Mouse (Mus musculus): ENCODE data around the gene 2810006K23Rik. TPM values are rescaled to one million over a fixed set of nuclear protein-coding genes. Genes with fewer than 3 reads are reported as not detected.

2810006K23Rik gene
- polyA plus RNA-seq, 1 experiment: 5.7 TPM

DNA sequence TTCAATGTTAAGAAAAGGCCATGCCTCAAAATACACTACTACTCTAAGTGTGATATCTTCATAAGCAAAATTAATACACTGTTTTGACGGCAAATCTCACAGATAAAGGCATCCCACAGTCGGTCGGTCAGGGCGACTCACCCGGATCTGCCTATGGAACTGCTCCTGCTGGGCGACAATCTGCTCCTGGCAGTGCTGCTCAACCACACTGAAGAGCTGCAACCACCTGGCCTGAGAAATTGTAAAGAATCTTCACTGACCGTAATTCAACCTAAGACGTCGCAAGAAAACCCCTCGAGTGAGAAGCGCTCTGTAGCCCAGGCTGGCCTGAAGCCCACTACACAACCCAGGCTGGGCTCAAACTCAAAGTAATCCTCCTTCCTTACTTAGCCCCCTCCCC is 11.9 kb upstream of the 2810006K23Rik start:
- Histone ChIP-seq H3K27ac (ENCODE audit: control insufficient read depth, insufficient read depth, low read length) (no peak overlapping the region), H3K4me1 (replicated peaks; ENCODE audit: control insufficient read depth, insufficient read depth, low read length) (no peaks in the 10 kb centered on the region)
- no peak for TF ChIP-seq POLR2A (IDR thresholded peaks at IDR 0.05; ENCODE audit: control insufficient read depth, extremely low read depth, insufficient read depth, low read length, poor library complexity)
- TF ChIP-seq CTCF (IDR thresholded peaks at IDR 0.05; ENCODE audit: borderline replicate concordance, control insufficient read depth, extremely low read depth, insufficient read depth, low read length, poor library complexity): no peak

GRCm38 (mm10) chr5:124317648-124318047 is 10.2 kb upstream of the 2810006K23Rik start:
- H3K4me1 ChIP-seq (replicated peaks; ENCODE audit: control insufficient read depth, insufficient read depth, low read length): no peaks in the 10 kb centered on the region

More for the DNA sequence above, 11.9 kb upstream of the 2810006K23Rik start:
- H3K36me3 ChIP-seq (ENCODE audit: control insufficient read depth, insufficient read depth, low read length): peaks cover 48% of the 10 kb centered on the region
- WGBS: 98% methylated on average over 11 of the region's 11 CpGs
- no peaks in the 10 kb centered on the region for H3K27me3 ChIP-seq (ENCODE audit: control insufficient read depth, insufficient read depth, low read length)
- DNase-seq: no peak
- no peak overlapping the region for H3K4me3 ChIP-seq (ENCODE audit: control insufficient read depth, insufficient read depth, low read length)

DNA sequence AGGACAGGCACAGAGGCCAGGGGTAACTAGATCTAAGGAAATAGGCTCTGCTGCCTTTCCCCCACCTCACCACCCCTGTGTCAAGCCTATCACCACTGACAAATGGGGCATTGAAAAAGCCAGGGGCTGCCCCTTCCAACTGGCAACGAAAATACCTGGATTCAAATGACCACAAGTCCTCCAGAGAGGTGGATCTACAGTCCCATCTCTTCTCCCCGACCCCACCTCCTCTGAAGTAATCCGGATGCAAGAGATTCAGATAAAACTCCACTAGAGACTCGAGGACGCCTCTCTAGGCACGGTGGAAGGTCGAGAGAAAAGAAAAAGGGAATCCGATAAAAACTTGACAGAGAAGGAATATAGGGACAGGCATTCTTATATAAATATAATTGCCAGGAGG is 1.1 kb upstream of the 2810006K23Rik start:
- WGBS: 2% methylated on average over 8 of the region's 8 CpGs
- Histone ChIP-seq H3K4me1 (replicated peaks; ENCODE audit: control insufficient read depth, insufficient read depth, low read length) (peaks cover 8% of the 10 kb centered on the region), H3K4me3 (ENCODE audit: control insufficient read depth, insufficient read depth, low read length) (peak overlapping the region; percentile 70), H3K27ac (ENCODE audit: control insufficient read depth, insufficient read depth, low read length) (peak overlapping the region; percentile 36; the same call in 1 of the 2 replicates), H3K36me3 (ENCODE audit: control insufficient read depth, insufficient read depth, low read length) (peaks cover 4% of the 10 kb centered on the region), H3K27me3 (ENCODE audit: control insufficient read depth, insufficient read depth, low read length) (no peaks in the 10 kb centered on the region)
- TF ChIP-seq POLR2A (IDR thresholded peaks at IDR 0.05; ENCODE audit: control insufficient read depth, extremely low read depth, insufficient read depth, low read length, poor library complexity) (no peak), CTCF (IDR thresholded peaks at IDR 0.05; ENCODE audit: borderline replicate concordance, control insufficient read depth, extremely low read depth, insufficient read depth, low read length, poor library complexity) (no peak)
- peak; percentile 19 for DNase-seq

More at GRCm38 (mm10) chr5:124317648-124318047, 10.2 kb upstream of the 2810006K23Rik start:
- H3K27me3 ChIP-seq (ENCODE audit: control insufficient read depth, insufficient read depth, low read length): no peaks in the 10 kb centered on the region
- TF ChIP-seq POLR2A (IDR thresholded peaks at IDR 0.05; ENCODE audit: control insufficient read depth, extremely low read depth, insufficient read depth, low read length, poor library complexity) (no peak), CTCF (IDR thresholded peaks at IDR 0.05; ENCODE audit: borderline replicate concordance, control insufficient read depth, extremely low read depth, insufficient read depth, low read length, poor library complexity) (no peak)
- no peak overlapping the region for H3K27ac ChIP-seq (ENCODE audit: control insufficient read depth, insufficient read depth, low read length)
- no peak overlapping the region for H3K4me3 ChIP-seq (ENCODE audit: control insufficient read depth, insufficient read depth, low read length)
- H3K36me3 ChIP-seq (ENCODE audit: control insufficient read depth, insufficient read depth, low read length): peaks cover 40% of the 10 kb centered on the region
- DNase-seq: no peak
- WGBS: 97% methylated on average over 7 of the region's 7 CpGs

DNA sequence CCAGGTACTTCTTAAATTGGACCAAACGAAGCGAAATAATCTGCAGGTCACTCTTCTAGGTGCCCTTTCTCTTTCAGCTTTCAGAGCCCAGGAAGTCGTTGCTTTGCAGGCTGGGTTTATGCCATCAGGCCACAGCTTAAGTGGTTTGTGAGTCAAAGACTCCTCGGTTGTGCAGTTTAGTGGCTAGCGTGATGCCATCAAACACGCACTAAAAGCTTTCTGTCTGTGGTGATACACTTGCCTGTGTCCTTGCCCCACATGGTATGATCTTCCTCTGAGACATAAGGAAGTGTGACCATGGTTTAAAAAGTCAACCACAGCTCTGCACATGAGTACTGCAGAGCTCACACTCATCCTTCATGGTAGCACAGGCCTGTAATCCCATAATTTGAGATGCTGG is 2.2 kb downstream of the 2810006K23Rik start:
- TF ChIP-seq POLR2A (IDR thresholded peaks at IDR 0.05; ENCODE audit: control insufficient read depth, extremely low read depth, insufficient read depth, low read length, poor library complexity): no peak
- no peak for TF ChIP-seq CTCF (IDR thresholded peaks at IDR 0.05; ENCODE audit: borderline replicate concordance, control insufficient read depth, extremely low read depth, insufficient read depth, low read length, poor library complexity)
- Histone ChIP-seq H3K27me3 (ENCODE audit: control insufficient read depth, insufficient read depth, low read length) (no peaks in the 10 kb centered on the region), H3K4me1 (replicated peaks; ENCODE audit: control insufficient read depth, insufficient read depth, low read length) (peaks cover 8% of the 10 kb centered on the region), H3K27ac (ENCODE audit: control insufficient read depth, insufficient read depth, low read length) (no peak overlapping the region), H3K36me3 (ENCODE audit: control insufficient read depth, insufficient read depth, low read length) (no peaks in the 10 kb centered on the region), H3K4me3 (ENCODE audit: control insufficient read depth, insufficient read depth, low read length) (no peak overlapping the region)
- DNase-seq: no peak
- WGBS: 31% methylated on average over 6 of the region's 6 CpGs

- Histone ChIP-seq H3K4me1 (replicated peaks; ENCODE audit: control insufficient read depth, insufficient read depth, low read length) (no peaks in the 10 kb centered on the region; the same call in 1 of the 2 replicates), H3K36me3 (ENCODE audit: control insufficient read depth, insufficient read depth, low read length) (no peaks in the 10 kb centered on the region), H3K4me3 (ENCODE audit: control insufficient read depth, insufficient read depth, low read length) (no peak overlapping the region), H3K27me3 (ENCODE audit: control insufficient read depth, insufficient read depth, low read length) (no peaks in the 10 kb centered on the region), H3K27ac (ENCODE audit: control insufficient read depth, insufficient read depth, low read length) (no peak overlapping the region)
- WGBS: 89% methylated on average over 6 of the region's 6 CpGs
- no peak for DNase-seq
- TF ChIP-seq POLR2A (IDR thresholded peaks at IDR 0.05; ENCODE audit: control insufficient read depth, extremely low read depth, insufficient read depth, low read length, poor library complexity): no peak
- TF ChIP-seq CTCF (IDR thresholded peaks at IDR 0.05; ENCODE audit: borderline replicate concordance, control insufficient read depth, extremely low read depth, insufficient read depth, low read length, poor library complexity): no peak
Measured at GRCm38 (mm10) chr5:124334392-124334791, 6.5 kb downstream of the 2810006K23Rik start.

- no peak for DNase-seq
- no peaks in the 10 kb centered on the region for H3K27me3 ChIP-seq (ENCODE audit: control insufficient read depth, insufficient read depth, low read length)
- TF ChIP-seq POLR2A (IDR thresholded peaks at IDR 0.05; ENCODE audit: control insufficient read depth, extremely low read depth, insufficient read depth, low read length, poor library complexity) (no peak), CTCF (IDR thresholded peaks at IDR 0.05; ENCODE audit: borderline replicate concordance, control insufficient read depth, extremely low read depth, insufficient read depth, low read length, poor library complexity) (no peak)
- H3K4me3 ChIP-seq (ENCODE audit: control insufficient read depth, insufficient read depth, low read length): no peak overlapping the region
- no peaks in the 10 kb centered on the region for H3K36me3 ChIP-seq (ENCODE audit: control insufficient read depth, insufficient read depth, low read length)
- H3K4me1 ChIP-seq (replicated peaks; ENCODE audit: control insufficient read depth, insufficient read depth, low read length): no peaks in the 10 kb centered on the region; the same call in 1 of the 2 replicates
- WGBS: 95% methylated on average over 9 of the region's 9 CpGs
- no peak overlapping the region for H3K27ac ChIP-seq (ENCODE audit: control insufficient read depth, insufficient read depth, low read length)
Measured at GRCm38 (mm10) chr5:124337103-124337502, 9.2 kb downstream of the 2810006K23Rik start.

GRCm38 (mm10) chr5:124337909-124338308 is 10.0 kb downstream of the 2810006K23Rik start:
- Histone ChIP-seq H3K4me1 (replicated peaks; ENCODE audit: control insufficient read depth, insufficient read depth, low read length) (no peaks in the 10 kb centered on the region; the same call in 1 of the 2 replicates), H3K36me3 (ENCODE audit: control insufficient read depth, insufficient read depth, low read length) (no peaks in the 10 kb centered on the region), H3K27me3 (ENCODE audit: control insufficient read depth, insufficient read depth, low read length) (no peaks in the 10 kb centered on the region), H3K27ac (ENCODE audit: control insufficient read depth, insufficient read depth, low read length) (no peak overlapping the region), H3K4me3 (ENCODE audit: control insufficient read depth, insufficient read depth, low read length) (no peak overlapping the region)
- no peak for DNase-seq
- WGBS: 84% methylated on average over 9 of the region's 9 CpGs
- no peak for TF ChIP-seq POLR2A (IDR thresholded peaks at IDR 0.05; ENCODE audit: control insufficient read depth, extremely low read depth, insufficient read depth, low read length, poor library complexity)
- TF ChIP-seq CTCF (IDR thresholded peaks at IDR 0.05; ENCODE audit: borderline replicate concordance, control insufficient read depth, extremely low read depth, insufficient read depth, low read length, poor library complexity): no peak

Data from thymus, adult 2 months (tissue).